Mouse (Mus musculus): Measurements from ENCODE around the gene Vmn1r43.
"Not testable (repeated sequence)": the region's sequence is repeated elsewhere in the genome, so short reads cannot be mapped to it uniquely, and the experiment has no call there.

Gene Vmn1r43

DNA sequence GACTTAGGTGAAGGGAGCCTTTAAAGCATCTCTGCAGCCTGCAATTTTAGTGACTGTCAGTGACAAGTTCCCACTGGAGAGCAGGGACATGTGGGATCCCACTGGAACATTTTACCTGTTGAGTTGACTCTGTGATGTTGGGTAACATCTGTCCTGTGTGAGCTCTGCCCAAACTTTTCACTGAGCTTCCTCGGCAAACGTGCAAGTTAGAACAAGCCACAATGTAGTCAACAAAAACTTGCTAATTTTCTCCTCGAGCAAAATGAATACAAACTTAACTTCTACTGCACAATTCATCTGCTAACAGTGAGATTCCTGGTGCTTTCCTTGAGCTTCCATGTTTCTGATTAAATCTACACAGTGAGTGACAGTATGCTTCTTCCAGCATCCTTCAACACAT is at the start of gene Vmn1r43, which contains the start of gene Vmn1r42:
Vmn1r43 (minus strand) TSS at position 101 of the 400 bp plus-strand sequence.
Vmn1r42 (minus strand) TSS at position 101 of the 400 bp plus-strand sequence.
- in situ Hi-C loops (cut with MboI, MseI): not testable (repeated sequence)

DNA sequence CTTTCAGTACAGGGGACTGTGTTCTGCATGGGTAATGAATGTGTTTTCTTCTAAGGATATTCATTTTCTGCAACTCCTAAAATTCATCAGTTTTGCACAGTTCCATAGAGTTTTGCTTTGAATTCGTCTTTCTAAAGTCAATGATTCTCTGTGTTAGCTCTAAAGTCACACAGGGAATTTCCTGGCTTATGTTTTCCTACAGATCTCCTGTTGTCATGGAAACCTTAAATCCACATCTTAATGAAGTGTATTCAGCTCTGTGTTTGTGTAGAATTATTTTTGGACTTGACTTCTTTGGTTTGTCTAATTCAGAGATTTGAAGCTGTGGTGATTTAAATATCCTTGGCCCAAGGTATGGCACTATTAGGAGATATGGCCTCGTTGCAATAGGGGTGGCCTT is 7.6 kb upstream of the Vmn1r43 start:
- in situ Hi-C loops (cut with MboI, MseI): loop anchor here (10.0 kb wide), 1 partner anchor 231 kb away; no protein-coding TSS in a partner anchor

DNA sequence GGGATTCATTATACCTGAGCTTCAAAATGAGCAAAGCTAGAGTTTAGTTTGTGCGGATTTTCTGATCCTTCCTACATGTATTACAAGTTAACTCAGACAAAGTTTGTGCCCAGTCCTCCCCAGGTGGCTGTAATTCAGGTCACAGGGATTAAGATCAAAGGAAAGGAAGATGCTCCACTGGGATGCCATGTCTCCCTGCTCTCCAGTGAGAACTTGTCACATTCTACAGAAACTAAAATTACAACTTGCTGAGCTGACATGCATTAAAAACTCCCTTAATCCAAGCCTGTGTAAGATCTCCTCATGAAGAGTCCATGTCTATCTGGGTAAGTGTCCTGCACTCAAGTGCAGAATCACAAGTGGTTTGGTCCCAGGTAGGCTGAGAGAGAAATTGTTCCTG is 7.1 kb upstream of the Vmn1r43 start, which contains the start of gene Vmn1r44:
Vmn1r44 (plus strand) TSS at position 301 of the 400 bp plus-strand sequence.
- in situ Hi-C loops (cut with MboI, MseI): loop anchor here (10.0 kb wide), 1 partner anchor 231 kb away; no protein-coding TSS in a partner anchor

DNA sequence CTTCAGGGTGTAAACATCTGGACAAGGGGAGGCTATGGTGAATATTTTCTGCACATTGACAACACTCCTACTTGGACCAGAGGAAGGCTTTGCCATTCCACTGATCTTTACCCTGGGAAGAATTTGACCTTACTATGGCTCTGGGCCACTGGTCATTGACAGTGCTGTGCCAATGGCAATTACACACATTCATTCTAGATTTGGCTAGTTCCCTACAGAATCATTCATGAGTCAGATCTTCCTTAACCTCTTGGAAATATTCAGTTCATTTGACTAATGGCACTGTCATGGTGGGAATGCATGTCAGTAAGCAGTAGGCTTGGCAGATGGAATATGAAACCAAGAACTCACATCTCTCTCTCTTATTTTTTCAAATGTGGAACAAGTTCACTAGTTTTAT is 4.7 kb upstream of the Vmn1r43 start:
- in situ Hi-C loops (cut with MboI, MseI): loop anchor here (10.0 kb wide), 1 partner anchor 234 kb away; no protein-coding TSS in a partner anchor

- in situ Hi-C loops (cut with MboI, MseI): no loop called here
These were observed 750 bp upstream of the Vmn1r43 start for GRCm38 (mm10) chr6:89876963-89877362.

- in situ Hi-C loops (cut with MboI, MseI): no loop called here
These were observed 8.2 kb downstream of the Vmn1r43 start for GRCm38 (mm10) chr6:89867976-89868375.

GRCm38 (mm10) chr6:89867276-89867675 is 8.9 kb downstream of the Vmn1r43 start:
- in situ Hi-C loops (cut with MboI, MseI): no loop called here

DNA sequence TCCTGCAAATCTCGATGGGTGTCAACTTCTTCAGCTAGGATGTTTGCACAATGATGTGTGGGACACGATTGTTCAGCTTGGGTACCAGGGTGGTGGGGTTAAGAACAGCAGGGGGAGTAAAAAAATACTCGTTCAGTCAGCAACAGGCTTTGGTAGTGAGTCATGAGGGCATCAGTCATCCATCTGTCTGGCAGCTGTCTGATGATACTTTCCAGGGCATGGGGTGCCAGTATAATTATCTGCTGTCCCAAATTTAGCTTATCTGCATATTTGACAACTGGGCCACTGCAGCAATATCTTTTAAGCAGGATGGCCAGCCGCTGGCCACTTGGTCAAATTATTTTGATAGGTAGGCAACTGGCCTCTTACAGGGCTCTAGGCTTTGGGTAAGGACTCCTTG is 12.4 kb downstream of the Vmn1r43 start:
- in situ Hi-C loops (cut with MboI, MseI): no loop called here

DNA sequence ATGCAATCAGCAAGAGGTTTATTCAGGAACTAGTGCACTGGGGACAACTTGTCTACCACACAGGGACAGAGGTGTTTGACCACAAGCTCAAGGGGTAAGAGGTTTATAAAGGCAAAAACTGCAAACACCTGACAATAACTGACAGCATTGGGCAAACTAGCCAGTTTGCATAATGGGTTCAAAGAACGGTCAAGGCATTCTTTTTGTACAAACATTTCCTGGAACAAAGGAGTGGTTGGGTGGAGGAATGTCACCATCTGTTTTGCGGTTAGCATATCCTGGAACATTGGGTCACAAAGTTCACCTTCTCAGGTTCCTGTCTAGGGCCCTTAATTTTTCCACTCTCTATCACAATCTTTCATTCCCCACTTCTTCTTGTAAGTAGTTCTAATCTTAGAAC is 16.4 kb downstream of the Vmn1r43 start:
- in situ Hi-C loops (cut with MboI, MseI): no loop called here

- in situ Hi-C loops (cut with MboI, MseI): no loop called here
These were observed 18.7 kb downstream of the Vmn1r43 start for GRCm38 (mm10) chr6:89857552-89857951.

Measured in regulatory T cell (primary cell).